Mouse (Mus musculus) stomach, embryonic 16.5 days (tissue): ENCODE data around the gene Smg9. TPM values are rescaled to one million over a fixed set of nuclear protein-coding genes. Genes with fewer than 3 reads are reported as not detected.
"Not testable (repeated sequence)": the region's sequence is repeated elsewhere in the genome, so short reads cannot be mapped to it uniquely, and the experiment has no call there.

Experiments used
- ATAC-seq: fragments of 200-750 bp; cut with Nextera tagmentation; 2 replicates; pipeline ENCODE4 v1.8.0; 2017; ENCODE audit warnings: moderate number of reproducible peaks, moderate TSS enrichment; ENCODE audit not compliant: insufficient read depth, low FRiP score
- H3K27ac ChIP-seq: fragments of 300-500 bp; sonication (generic); 2 replicates; pipeline ENCODE4 v1.5.1; 2014; ENCODE audit warnings: low read length
- H3K27me3 ChIP-seq: fragments of 300-500 bp; sonication (generic); 2 replicates; pipeline ENCODE4 v1.6.1; 2014; ENCODE audit warnings: low read length, control low read depth, mixed read lengths; ENCODE audit not compliant: control insufficient read depth, insufficient read depth
- H3K36me3 ChIP-seq: fragments of 300-500 bp; sonication (generic); 2 replicates; pipeline ENCODE4 v1.6.1; 2014; ENCODE audit warnings: low read length; ENCODE audit not compliant: control insufficient read depth, insufficient read depth
- H3K4me1 ChIP-seq: fragments of 300-500 bp; sonication (generic); 2 replicates; pipeline ENCODE4 v1.6.1; 2014; ENCODE audit warnings: low read length, control low read depth, mixed read lengths; ENCODE audit not compliant: control insufficient read depth, insufficient read depth
- H3K4me2 ChIP-seq: fragments of 300-500 bp; sonication (generic); 2 replicates; pipeline ENCODE4 v1.6.1; 2014; ENCODE audit warnings: low read depth, low read length, mixed read lengths
- H3K4me3 ChIP-seq: fragments of 300-500 bp; sonication (generic); replicated peaks from 2 replicates; pipeline ENCODE4 v1.5.1; 2014; ENCODE audit warnings: mild to moderate bottlenecking, low read length
- H3K9ac ChIP-seq: fragments of 300-500 bp; sonication (generic); 2 replicates; pipeline ENCODE4 v1.6.1; 2014; ENCODE audit warnings: low read length
- H3K9me3 ChIP-seq: fragments of 300-500 bp; sonication (generic); replicated peaks from 2 replicates; pipeline ENCODE4 v1.6.1; 2016; ENCODE audit warnings: low read length, control low read depth; ENCODE audit not compliant: control insufficient read depth
- WGBS: fragments of 180-500 bp; shearing (Covaris S2); extraction: QIAGEN DNeasy Blood & Tissue Kit; methylation state at CpG from one replicate; pipeline ENCODE4 v1.1.7; 2014; 5-methylcytosine and 5-hydroxymethylcytosine counted together
- polyA plus RNA-seq: library from polyadenylated mRNA; unstranded; fragments of >200 nt; fragmentation: Nextera tagmentation; extraction: Ambion mirVana; gene quantifications from 2 replicates; pipeline ENCODE4 v1.2.1, GENCODE M21; 2015

Gene Smg9
- polyA plus RNA-seq, 1 experiment from 2014 or later = 21.3 TPM

DNA sequence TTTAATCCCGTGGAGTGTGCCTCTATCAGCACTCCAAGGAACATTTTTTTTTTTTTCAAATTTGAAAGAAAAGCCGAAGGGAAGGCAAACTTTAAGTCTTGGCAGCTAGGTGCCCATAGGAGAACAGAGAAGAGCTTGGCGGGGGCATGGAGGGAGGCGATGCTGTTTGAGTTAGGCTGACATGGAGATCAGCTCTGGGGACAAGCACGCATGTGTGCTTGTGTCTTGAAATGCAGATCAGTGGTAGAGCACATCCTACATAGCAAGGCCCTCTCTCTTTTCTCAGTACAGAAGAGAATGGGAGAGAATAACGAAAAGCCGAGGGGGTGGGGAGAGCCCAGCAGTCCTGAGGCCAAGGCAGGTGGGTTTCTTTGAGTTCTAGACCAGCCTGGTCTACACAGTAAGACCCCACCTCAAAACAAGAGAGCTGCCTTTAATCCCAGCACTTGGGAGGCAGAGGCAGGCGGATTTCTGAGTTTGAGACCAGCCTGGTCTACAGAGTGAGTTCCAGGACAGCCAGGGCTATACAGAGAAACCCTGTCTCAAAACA lies 980 bp upstream of the Smg9 start:
- no peak for ATAC-seq
- H3K36me3 ChIP-seq = peaks cover 7% of the 10 kb centered on the region; the same call in 1 of the 2 replicates
- peaks cover 4% of the 10 kb centered on the region; the same call in 1 of the 2 replicates for H3K9me3 ChIP-seq
- no peak overlapping the region for H3K4me3 ChIP-seq
- H3K27me3 ChIP-seq = no peaks in the 10 kb centered on the region
- H3K4me1 ChIP-seq = peaks cover 10% of the 10 kb centered on the region
- no peak overlapping the region for H3K9ac ChIP-seq
- no peak overlapping the region for H3K27ac ChIP-seq
- H3K4me2 ChIP-seq = no peak overlapping the region
- 94% methylated on average over 8 of the region's 8 CpGs for WGBS

DNA sequence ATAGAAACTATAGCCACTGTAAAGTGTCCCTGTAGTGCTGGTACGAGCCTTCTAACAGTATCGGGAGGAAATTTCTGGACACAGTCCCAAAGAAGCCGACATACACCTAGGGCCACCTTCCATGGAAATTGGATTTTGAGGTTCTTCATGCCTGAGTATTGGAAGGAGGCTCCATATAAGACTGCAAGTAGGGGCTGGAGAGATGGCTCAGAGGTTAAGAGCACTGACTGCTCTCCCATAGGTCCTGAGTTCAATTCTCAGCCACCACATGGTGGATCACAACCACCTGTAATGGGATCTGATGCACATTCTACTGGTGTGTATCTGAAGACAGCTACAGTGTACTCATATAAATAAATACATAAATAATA lies 648 bp downstream of the Smg9 start:
- Histone ChIP-seq H3K4me3 (peak overlapping the region; percentile 65), H3K9ac (peak overlapping the region; percentile 83), H3K4me2 (peak overlapping the region; percentile 55), H3K9me3 (peaks cover 4% of the 10 kb centered on the region; the same call in 1 of the 2 replicates), H3K36me3 (peaks cover 10% of the 10 kb centered on the region; the same call in 1 of the 2 replicates), H3K4me1 (peaks cover 10% of the 10 kb centered on the region), H3K27me3 (no peaks in the 10 kb centered on the region), H3K27ac (peak overlapping the region; percentile 97)
- no peak; the same call in 1 of the 2 replicates for ATAC-seq
- WGBS = 17% methylated on average over 3 of the region's 3 CpGs

DNA sequence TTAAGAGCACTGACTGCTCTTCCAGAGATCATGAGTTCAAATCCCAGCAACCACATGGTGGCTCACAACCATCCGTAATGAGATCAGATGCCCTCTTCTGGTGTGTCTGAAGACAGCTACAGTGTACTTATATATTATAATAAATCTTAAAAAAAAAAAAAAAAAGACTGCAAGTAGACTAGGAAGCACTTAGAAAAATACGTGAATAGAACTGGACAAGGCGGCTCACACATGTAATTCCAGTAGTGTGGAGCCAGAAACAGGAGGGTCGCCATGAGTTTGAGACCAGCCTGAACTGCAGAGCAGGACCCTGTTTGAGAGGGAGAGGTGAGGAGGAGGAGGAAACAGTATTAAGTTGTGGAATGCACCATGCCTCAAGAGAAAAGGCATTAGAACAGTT lies 1.1 kb downstream of the Smg9 start:
- ATAC-seq, H3K27me3 ChIP-seq, H3K27ac ChIP-seq, H3K9me3 ChIP-seq, H3K4me1 ChIP-seq, H3K9ac ChIP-seq: not testable (repeated sequence)
- Histone ChIP-seq H3K4me3 (peak overlapping the region; percentile 65), H3K4me2 (peak overlapping the region; percentile 55; the same call in 1 of the 2 replicates), H3K36me3 (peaks cover 10% of the 10 kb centered on the region; the same call in 1 of the 2 replicates)
- 85% methylated on average over 4 of the region's 4 CpGs for WGBS

DNA sequence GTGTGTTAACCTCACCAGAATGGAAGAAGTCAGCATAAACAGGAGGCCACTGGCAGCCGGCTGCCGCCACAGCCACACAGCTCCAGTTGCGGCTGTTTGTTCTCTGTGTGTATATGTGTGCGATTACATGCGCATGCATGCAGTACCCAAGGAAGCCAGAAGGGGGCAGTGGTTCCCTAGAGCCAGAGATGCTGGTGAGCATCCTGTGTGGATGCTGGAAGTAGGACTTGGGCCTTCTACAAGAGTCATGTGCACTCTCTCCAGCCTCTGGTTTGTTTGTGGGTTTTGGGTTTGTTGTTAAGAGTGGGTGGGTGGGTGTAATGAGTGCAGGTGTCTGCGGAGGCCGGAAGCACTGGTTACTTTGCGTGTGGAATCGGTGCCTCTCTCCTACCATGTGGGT lies 3.4 kb downstream of the Smg9 start:
- Histone ChIP-seq H3K36me3 (peaks cover 10% of the 10 kb centered on the region; the same call in 1 of the 2 replicates), H3K9ac (no peak overlapping the region), H3K27ac (no peak overlapping the region), H3K27me3 (no peaks in the 10 kb centered on the region), H3K4me1 (peaks cover 12% of the 10 kb centered on the region), H3K4me3 (no peak overlapping the region), H3K4me2 (no peak overlapping the region), H3K9me3 (peaks cover 4% of the 10 kb centered on the region; the same call in 1 of the 2 replicates)
- 97% methylated on average over 9 of the region's 9 CpGs for WGBS
- ATAC-seq = no peak

DNA sequence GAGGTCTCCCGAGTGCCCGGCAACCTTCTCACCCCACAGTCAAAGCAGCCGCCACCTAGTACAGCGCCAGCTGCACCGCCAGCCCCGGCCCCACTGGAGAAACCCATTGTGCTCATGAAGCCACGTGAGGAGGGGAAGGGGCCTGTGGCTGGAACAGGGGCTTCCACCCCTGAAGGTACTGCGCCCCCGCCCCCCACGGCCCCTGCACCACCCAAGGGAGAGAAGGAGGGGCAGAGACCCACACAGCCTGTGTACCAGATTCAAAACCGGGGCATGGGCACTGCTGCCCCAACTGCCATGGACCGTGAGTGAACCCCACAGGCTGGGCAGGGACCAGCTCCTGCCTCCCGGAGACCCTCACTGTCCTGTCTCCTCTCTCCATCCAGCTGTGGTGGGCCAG lies 6.2 kb downstream of the Smg9 start:
- WGBS = 92% methylated on average over 13 of the region's 13 CpGs
- H3K9ac ChIP-seq = no peak overlapping the region
- H3K4me1 ChIP-seq = peaks cover 8% of the 10 kb centered on the region; the same call in 1 of the 2 replicates
- no peak for ATAC-seq
- no peak overlapping the region for H3K27ac ChIP-seq
- no peaks in the 10 kb centered on the region for H3K27me3 ChIP-seq
- peaks cover 4% of the 10 kb centered on the region; the same call in 1 of the 2 replicates for H3K9me3 ChIP-seq
- peaks cover 10% of the 10 kb centered on the region; the same call in 1 of the 2 replicates for H3K36me3 ChIP-seq
- H3K4me3 ChIP-seq = no peak overlapping the region
- H3K4me2 ChIP-seq = no peak overlapping the region

DNA sequence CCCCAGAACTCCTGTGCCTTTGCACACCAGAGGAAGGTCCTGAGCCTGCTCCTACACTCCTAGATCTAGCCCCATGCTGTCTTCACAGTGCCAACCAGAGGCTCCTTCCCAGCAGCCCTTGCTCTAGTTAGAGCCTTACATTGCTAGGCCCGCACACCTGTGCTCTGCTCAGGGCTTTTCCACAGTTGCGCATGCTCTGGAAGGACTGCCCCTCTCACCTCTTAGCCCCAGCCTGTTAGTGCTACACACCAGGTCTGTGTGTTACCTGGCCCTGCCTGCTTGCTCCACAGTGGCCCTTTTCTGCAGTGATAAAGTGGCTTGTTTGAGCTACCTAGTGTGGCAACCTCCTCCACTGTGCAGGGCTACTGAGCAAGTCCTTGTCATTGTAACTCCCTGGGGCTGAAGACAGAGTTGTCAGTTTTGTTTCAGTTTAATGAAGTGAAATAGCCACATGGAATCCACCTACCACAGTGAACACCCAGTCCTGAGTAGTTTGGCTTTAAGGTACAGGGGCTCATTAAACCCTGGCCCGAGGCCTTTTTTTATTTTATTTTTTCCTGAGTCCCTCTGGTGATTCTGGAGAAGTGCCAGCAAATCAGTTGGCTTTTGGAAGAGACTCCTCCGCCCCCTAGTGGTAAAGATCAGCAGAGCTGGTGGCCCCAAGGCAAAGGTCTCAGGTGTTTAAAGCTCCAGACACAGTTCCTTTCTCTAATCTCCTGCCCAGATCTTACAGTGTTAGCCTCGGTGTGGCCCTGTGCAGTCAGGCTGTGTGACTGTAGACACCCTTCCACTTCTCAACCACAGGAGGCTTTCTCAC lies 7.3 kb downstream of the Smg9 start:
- ATAC-seq = peak; percentile 54

DNA sequence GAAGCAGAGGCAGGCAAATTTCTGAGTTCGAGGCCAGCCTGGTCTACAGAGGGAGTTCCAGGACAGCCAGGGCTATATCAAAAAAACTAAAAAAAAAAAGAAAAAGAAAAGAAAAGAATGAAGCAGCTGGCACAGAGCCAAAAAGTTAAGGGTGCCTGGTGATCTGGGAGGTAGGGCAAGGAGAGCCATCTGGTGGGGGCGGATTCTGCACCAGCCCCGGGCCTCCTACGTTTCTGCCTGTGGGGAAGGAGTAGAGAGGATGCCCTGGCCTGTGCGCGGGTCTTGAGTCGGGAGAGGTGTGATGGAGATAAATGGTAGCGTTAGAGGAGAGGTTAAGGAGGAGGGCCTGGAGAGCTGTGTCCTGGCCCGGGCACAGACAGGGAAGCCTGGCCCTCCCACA lies 8.8 kb downstream of the Smg9 start:
- peaks cover 3% of the 10 kb centered on the region; the same call in 1 of the 2 replicates for H3K36me3 ChIP-seq
- no peaks in the 10 kb centered on the region for H3K9me3 ChIP-seq
- H3K27ac ChIP-seq = no peak overlapping the region
- H3K27me3 ChIP-seq = no peaks in the 10 kb centered on the region
- 75% methylated on average over 9 of the region's 9 CpGs for WGBS
- H3K9ac ChIP-seq = no peak overlapping the region
- 0 out of 2 replicates have a peak, but pooled peaks cover 3% of the 10 kb centered on the region for H3K4me1 ChIP-seq
- H3K4me2 ChIP-seq = no peak overlapping the region
- no peak overlapping the region for H3K4me3 ChIP-seq
- no peak for ATAC-seq

More for the DNA sequence above, 7.3 kb downstream of the Smg9 start:
- Histone ChIP-seq H3K9me3 (peaks cover 4% of the 10 kb centered on the region; the same call in 1 of the 2 replicates), H3K4me1 (0 out of 2 replicates have a peak, but pooled peaks cover 3% of the 10 kb centered on the region), H3K9ac (peak overlapping the region; percentile 2; the same call in 1 of the 2 replicates), H3K4me3 (no peak overlapping the region), H3K27me3 (no peaks in the 10 kb centered on the region), H3K27ac (no peak overlapping the region), H3K4me2 (no peak overlapping the region), H3K36me3 (peaks cover 10% of the 10 kb centered on the region; the same call in 1 of the 2 replicates)
- 41% methylated on average over 5 of the region's 5 CpGs for WGBS

DNA sequence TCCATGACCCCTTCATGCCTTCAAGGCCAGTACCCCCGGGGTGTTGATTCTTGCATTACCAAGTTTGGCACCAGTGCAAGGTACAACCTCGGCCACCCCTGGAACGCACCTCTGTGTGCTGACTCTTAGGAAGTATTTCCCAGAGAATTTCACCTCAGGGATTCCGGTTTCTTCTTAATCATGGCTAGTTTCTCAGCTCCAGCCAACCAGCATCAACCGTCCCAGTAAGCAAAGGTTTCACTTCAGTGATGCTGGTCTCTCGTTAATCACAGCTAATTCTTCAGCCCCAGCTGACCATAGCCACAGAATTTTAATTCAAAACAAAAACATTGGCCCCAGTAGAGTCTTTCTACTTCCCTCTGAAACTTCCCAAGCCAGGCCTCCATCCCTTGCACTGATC lies 10.7 kb downstream of the Smg9 start:
- 86% methylated on average over 6 of the region's 6 CpGs for WGBS
- Histone ChIP-seq H3K9ac (no peak overlapping the region), H3K9me3 (no peaks in the 10 kb centered on the region), H3K27ac (no peak overlapping the region), H3K4me1 (0 out of 2 replicates have a peak, but pooled peaks cover 3% of the 10 kb centered on the region), H3K36me3 (no peaks in the 10 kb centered on the region), H3K4me3 (no peak overlapping the region), H3K4me2 (no peak overlapping the region), H3K27me3 (no peaks in the 10 kb centered on the region)
- no peak for ATAC-seq

DNA sequence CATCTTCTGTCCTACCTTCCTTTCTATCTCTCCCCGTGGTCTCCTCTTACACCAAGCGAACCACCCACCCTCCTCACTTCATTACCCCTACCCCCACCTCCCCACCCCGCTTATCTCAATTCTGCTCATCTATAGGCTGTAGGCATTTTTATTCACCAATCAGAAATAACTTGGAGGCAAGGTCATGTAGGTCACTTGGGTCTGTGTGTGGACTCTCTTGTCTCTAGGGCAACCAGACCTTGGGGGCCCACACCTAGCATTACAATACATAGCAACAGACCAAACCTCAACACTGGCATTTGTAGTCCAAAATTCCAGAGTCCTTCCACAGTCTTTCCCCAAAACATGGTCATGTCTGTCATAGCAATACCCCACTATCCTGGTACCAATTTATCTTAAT lies 11.4 kb downstream of the Smg9 start:
- 68% methylated on average over 3 of the region's 3 CpGs for WGBS
- H3K4me2 ChIP-seq = no peak overlapping the region
- no peaks in the 10 kb centered on the region for H3K9me3 ChIP-seq
- no peaks in the 10 kb centered on the region for H3K27me3 ChIP-seq
- no peak overlapping the region for H3K27ac ChIP-seq
- H3K9ac ChIP-seq = no peak overlapping the region
- H3K4me1 ChIP-seq = 0 out of 2 replicates have a peak, but pooled peaks cover 3% of the 10 kb centered on the region
- H3K36me3 ChIP-seq = no peaks in the 10 kb centered on the region
- H3K4me3 ChIP-seq = no peak overlapping the region
- ATAC-seq = no peak
